In the genomic region with DNA sequence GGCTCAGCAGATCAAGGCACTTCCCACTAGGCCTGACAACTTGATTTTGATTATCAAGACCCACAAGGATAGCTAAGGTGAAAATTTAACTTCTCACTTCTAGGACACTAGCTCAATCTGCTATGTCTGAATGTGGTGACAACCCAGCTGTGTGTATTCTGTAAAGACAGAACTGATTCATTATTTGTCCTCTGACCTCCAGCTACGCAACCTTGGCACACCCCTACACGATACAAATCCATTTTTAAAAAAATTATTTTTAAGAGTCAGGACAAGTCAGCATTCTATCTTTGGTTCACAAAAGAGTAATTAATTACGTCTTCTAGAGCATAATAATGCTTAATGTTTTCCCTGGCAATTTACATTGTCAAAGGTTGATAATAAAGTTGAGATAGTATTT, we compare ENCODE assay signal across 21 mouse cellular contexts.
"Had no signal": no experiment of that assay in that cellular context is flagged by ENCODE, and none has a peak within 500 bp of the region (broad histone marks: within the 10 kb centered on the region; RNA-seq: fewer than 3 reads in every experiment).

No protein-coding gene starts in this region.

- H3K4me1 ChIP-seq: heart, embryonic 10.5 days; heart, embryonic 12.5 days; hindbrain, embryonic 13.5 days; hindbrain, embryonic 15.5 days; limb, embryonic 13.5 days; limb, embryonic 15.5 days; liver, embryonic 12.5 days had no signal

- H3K9me3 ChIP-seq: heart, embryonic 10.5 days; heart, embryonic 12.5 days; hindbrain, embryonic 13.5 days; hindbrain, embryonic 15.5 days; limb, embryonic 13.5 days; limb, embryonic 15.5 days; liver, embryonic 12.5 days had no signal

- DNase-seq: gastrocnemius, postnatal 14 days; gastrocnemius, postnatal 36 days; heart, adult 18-20 months; heart, postnatal 10 days; heart, postnatal 36 days; kidney, adult 18-20 months; kidney, adult 9 months; layer of hippocampus, adult 9-11 months; layer of hippocampus, postnatal 36 days; left cerebral cortex, postnatal 4 days; lung, adult 18-20 months had no signal

- H3K9ac ChIP-seq: heart, embryonic 12.5 days; hindbrain, embryonic 13.5 days; hindbrain, embryonic 15.5 days; limb, embryonic 13.5 days; limb, embryonic 15.5 days; liver, embryonic 12.5 days; liver, embryonic 14.5 days had no signal

- H3K4me2 ChIP-seq: heart, embryonic 12.5 days; hindbrain, embryonic 13.5 days; hindbrain, embryonic 15.5 days; limb, embryonic 13.5 days; limb, embryonic 15.5 days; liver, embryonic 12.5 days had no signal

- ATAC-seq: hindbrain, postnatal 0 days; intestine, embryonic 16.5 days; liver, embryonic 12.5 days had no signal

- H3K27ac ChIP-seq: heart, embryonic 10.5 days; hindbrain, embryonic 13.5 days; hindbrain, embryonic 15.5 days; hindbrain, postnatal 0 days; limb, embryonic 13.5 days; limb, embryonic 15.5 days; liver, embryonic 12.5 days; liver, embryonic 14.5 days had no signal

- H3K4me3 ChIP-seq: heart, embryonic 10.5 days; heart, embryonic 12.5 days; hindbrain, embryonic 13.5 days; hindbrain, embryonic 15.5 days; limb, embryonic 13.5 days; limb, embryonic 15.5 days; liver, embryonic 12.5 days had no signal

- H3K27me3 ChIP-seq: heart, embryonic 12.5 days; hindbrain, embryonic 13.5 days; hindbrain, embryonic 15.5 days; limb, embryonic 13.5 days; limb, embryonic 15.5 days; liver, embryonic 12.5 days had no signal
